Mouse (Mus musculus): Measurements from ENCODE around the gene Kcnt2.

The Kcnt2 gene

DNA sequence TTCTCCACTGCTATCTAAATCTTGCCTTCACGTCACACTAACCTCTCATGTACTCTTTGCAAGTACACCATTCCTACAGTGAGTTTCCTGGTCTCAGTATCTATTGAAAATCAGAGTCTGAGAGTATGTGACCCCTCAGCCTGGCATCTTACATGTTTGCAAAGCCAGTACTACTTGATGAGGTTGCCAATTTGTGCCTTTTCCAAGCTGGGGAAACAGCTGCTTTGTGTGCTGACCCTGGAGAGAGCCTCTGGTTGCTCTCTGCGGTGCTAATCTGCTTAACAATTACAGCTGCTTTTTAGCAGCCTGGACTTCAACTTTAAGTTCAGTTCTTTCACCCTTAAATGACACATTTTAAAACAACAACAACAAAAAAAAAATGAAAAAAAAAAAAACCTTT, 133.6 kb downstream of the Kcnt2 start:
- no peak for DNase-seq

DNA sequence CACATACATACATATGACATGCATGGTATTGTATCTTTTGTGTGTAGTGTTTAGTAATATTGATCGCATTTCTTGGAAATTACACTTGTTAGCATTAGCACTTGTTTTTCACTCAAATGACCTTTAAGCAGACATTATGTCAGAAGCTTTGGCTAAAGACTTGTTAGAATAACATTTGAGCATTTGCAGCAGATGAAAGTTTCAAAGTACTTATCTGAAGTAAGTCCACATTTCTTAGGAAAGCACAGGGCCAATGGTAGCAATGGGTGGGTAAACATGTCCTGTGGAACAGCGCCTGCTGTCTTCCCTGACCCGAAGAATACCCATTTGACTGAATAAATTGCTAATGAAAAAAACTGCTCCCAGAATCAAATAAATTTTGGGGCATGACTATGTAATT, 135.1 kb downstream of the Kcnt2 start:
- DNase-seq, result no peak

DNA sequence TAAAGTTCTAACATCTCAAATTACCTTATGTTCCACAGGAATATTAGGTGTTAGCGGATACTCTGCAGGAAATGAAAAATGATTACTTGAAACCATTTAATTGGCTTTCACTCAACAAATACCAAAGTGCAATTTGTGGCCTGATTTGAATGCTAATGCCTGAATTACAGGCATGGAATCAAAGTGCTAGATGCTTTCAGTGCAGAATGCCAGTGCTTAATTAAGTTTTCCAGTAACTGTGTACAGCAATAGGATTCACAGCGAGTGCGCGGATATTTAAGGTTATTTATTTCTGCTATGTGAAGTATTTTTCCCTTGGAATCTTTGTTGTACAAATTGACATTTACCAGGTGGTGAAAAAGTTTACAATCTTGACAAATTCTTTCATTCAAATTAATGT, 144.3 kb downstream of the Kcnt2 start:
- no peak for DNase-seq

DNA sequence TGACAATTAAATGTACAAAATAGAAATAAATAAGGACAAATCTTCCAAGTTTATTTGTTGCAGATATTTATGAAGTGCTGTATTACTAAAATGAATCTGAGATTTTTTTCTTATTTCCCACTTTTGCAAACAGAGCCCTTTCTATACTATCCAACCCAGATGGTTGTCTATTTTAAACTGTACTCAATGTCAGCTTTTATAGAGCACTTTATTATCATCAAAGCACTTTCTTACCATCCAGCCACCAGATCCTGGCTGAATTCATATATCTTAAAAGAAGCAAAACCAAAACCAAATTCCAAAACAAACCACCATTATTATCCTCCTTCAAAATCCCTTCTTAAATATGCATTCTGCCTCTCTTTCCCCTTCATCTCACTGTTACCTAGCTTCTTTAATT, 151.8 kb downstream of the Kcnt2 start:
- DNase-seq, result no peak

DNA sequence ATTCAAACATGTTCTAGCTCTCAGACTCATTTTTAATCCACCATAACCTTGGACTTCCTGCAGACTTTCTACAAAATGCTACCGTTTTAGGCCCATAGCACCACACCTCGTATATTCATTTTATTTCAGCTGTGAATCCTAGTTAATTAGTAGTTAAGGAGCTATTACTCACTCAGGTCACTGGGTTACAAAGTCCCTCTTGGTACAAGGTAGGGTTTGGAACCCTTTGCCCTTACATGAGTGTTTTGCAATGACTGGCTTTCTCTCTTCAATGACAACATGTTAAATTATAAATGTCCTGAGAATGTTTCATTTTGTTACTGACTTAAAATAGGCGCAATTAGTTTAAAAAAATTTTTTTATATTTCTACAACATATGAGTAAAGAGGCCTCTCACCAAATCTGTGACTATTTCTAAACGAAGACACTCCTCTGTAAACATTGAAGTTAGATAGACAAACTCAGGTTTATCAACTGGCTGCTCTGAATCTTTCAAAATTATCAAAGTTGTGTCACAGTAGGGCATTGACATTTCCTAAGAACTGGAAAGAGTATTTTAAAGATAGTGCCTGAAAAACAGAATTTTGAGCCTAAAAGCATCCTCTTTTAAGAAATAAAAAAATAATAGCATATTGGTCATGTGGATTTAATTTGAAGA, 160.8 kb downstream of the Kcnt2 start:
- DNase-seq, result no peak

DNA sequence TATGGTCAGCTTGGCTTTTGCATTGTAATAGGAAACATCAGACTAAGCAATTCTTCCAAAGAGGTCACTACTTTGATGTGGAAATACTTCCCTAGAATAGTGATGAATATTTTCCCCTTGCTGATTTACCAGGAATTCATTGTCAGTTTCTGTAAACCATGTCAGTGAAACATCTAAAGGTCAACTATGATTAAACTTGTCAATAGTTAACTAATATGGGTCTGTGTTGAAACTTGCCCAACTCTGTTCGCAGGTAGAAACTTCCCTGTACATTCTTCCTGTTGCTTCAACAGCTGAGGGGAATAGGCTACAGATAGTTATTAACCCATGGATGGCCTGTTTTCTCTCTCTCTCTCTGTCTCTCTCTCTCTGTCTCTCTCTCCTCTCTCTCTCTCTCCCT, 169.8 kb downstream of the Kcnt2 start:
- DNase-seq, result no peak

GRCm38 (mm10) chr1:140422954-140423353, 177.0 kb downstream of the Kcnt2 start:
- DNase-seq, result no peak

- no peak for DNase-seq
Measured at GRCm38 (mm10) chr1:140429284-140429850, 183.4 kb downstream of the Kcnt2 start.

DNA sequence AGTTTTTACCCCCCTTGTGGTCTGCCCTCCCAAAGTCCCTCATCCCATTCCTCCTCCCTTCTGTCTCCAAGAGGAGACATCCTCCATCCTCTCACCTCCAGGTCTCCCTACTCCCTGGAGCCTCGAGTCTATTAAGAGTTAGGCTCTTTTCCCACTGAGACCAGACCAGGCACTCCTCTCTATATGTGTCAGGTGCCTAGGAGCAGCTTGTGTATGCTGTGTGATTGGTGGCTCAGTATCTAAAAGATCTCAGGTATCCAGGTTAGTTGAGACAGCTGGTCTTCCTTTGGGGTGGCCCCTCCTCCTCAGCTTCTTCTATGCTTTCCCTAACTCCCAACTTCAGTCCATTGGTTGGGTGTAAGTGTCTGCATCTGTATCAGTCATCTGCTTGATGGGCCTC, 186.1 kb downstream of the Kcnt2 start:
- no peak for DNase-seq

- no peak for DNase-seq
Measured at GRCm38 (mm10) chr1:140434791-140435190, 188.8 kb downstream of the Kcnt2 start.

GRCm38 (mm10) chr1:140438176-140438575, 192.2 kb downstream of the Kcnt2 start:
- no peak for DNase-seq

DNA sequence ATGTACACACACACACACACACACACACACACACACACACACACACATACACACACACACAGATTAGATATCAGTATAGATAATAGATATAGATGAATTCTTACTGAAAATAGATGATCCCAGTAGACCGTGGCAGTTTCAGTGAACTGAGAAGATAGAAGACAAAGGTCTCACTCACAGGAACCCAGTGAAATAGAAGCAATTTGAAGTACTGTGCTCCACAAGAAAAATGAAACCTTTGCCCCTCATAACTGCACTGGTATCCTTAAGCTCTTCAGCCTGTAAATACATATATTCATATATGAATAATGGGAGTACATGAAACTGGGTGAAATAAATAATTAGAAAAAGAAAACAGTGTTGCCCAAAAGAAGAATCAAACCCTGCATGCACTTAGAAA, 197.9 kb downstream of the Kcnt2 start:
- no peak for DNase-seq

- DNase-seq, result no peak
Measured at GRCm38 (mm10) chr1:140444394-140444793, 198.4 kb downstream of the Kcnt2 start.

- no peak for DNase-seq
Measured at GRCm38 (mm10) chr1:140451461-140451860, 205.5 kb downstream of the Kcnt2 start.

DNA sequence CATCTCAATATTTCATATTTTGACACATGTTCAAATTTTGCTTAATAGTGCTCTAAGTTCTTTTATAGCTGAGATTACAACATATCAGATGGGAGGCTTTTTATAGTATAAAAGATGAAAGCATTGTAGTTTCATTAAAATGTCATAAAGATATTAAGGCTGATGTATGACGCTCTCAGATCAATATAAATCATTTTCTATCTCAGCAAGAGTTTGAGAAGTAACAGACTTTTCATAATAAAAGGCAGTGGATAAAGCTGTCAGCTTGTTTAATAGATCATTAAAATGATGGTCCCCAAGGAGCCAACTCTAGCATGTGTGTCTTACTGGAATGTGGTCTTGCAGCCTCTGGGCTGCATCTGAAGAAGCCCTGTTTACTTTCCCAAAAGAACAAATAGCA, 206.0 kb downstream of the Kcnt2 start:
- DNase-seq, result no peak

DNA sequence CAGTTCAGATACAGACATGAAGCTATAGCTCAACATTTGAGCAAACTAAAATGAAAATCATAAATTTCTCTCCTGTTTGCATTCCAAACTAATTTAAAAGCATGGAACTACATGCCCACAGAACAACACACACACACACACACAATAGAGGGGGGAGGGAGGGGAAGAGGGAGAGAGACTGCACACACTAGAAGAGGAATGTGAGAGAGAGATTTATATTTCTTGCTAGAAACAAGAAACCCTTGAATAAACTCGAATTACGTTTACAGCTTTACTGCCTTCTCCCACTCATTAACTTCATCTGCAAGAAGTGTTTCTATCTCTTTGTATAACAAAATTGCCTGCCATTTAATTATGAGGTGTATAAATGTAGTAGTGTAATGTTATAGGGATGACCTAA, 209.9 kb downstream of the Kcnt2 start:
- DNase-seq, result no peak

DNA sequence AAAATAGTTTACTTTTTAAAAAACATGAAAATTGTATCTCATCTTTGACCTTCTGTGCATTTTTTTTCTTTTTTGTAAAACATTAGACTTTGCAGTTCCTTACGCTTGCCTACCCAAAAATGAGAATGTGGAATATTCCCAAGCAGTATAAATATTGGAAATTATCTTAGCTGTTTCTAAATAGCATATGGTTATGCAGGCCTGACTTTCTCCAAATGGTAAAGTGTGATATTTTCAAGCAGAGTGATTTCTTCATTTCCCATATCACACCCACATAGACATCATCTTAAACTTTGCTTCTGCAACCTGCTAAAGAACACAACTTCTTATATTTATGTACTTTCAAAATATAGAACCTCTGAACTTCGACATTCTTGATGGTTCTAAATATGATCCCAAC, 210.9 kb downstream of the Kcnt2 start:
- no peak for DNase-seq

- DNase-seq, result no peak
Measured at GRCm38 (mm10) chr1:140468315-140468714, 222.4 kb downstream of the Kcnt2 start.

DNA sequence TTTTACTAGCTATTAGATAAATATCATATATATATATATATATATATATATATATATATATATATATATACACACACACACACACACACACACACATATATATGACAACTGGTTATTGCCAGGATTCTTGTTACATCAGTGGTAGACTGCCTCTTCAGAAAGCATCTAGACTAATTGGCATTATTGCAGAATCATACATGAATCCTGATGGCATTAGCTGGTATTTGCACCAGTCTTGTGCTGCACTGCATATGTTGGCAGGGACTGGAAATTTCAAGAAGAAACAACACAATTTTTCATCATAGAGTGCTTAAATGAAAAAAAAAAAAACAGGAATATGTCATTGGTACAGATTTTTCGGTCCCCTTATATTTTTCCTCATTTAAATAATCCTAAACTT, 223.6 kb downstream of the Kcnt2 start:
- DNase-seq, result no peak

GRCm38 (mm10) chr1:140476921-140477320, 231.0 kb downstream of the Kcnt2 start:
- DNase-seq, result no peak

DNA sequence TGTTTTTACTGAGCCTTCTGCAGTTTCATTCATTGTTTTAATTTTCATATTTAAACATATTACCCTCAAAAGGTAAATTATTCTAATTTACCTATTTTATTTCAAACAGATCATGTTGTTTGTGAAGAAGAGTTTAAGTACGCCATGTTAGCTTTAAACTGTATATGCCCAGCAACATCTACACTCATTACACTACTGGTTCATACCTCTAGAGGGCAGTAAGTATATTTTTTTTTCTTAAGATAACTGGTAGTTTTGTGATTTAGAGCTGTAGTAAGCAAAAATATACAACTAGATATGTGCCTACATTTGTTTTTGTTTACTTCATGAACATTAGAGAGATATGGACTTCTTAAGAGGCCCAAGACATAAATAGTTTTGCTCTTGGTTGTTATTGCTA, 238.1 kb downstream of the Kcnt2 start:
- DNase-seq, result no peak

DNA sequence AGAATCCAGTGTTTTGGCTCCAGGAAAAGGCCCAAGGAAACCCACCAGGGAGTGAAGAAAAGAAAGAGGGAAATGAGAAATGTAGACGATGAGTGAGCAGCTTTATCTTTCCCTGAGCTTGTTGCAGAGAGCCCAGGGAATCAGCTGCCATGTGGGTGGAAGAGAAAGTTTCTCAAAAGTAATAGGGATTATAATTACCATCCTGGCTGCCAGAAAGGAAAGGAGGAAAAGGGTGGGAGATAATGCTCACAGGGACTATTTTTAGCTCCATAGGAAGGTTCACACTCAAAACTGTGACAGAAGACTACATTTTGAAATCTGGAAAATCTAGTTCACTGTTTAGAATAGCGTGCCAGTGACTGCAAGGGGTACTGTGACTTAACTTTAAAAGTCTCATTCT, 243.9 kb downstream of the Kcnt2 start:
- no peak for DNase-seq

GRCm38 (mm10) chr1:140491406-140491805, 245.4 kb downstream of the Kcnt2 start:
- no peak for DNase-seq

- DNase-seq, result no peak
Measured at GRCm38 (mm10) chr1:140492237-140492636, 246.3 kb downstream of the Kcnt2 start.

GRCm38 (mm10) chr1:140513451-140513850, 267.5 kb downstream of the Kcnt2 start:
- DNase-seq, result no peak
